In the genomic region with DNA sequence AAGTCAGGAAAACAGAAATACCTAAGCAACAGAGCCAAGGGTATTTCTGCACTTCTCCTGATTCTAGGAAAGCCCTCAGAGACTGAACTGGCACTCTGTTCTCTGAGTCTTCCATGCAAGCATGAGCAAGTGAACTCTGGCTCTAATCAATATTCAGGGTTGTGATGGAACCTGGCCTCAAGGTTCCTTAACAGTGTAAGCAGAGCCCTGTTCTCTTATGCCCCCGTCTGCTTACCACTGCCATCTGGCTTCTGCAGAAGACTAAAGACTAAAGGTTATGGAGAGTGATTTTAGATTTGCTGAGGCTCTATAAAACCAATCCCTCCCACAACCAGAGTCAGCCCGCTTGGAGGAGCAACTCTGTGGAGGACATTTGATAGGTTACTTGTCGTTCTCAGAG, we compare ENCODE assay signal across 22 mouse cellular contexts.
DNase-seq lines count a peak whose midpoint lies in the region; ATAC-seq and TF ChIP-seq lines count a peak whose summit lies in the region.
"Had no signal": no experiment of that assay in that cellular context is flagged by ENCODE, and none has a peak within 500 bp of the region (broad histone marks: within the 10 kb centered on the region; RNA-seq: fewer than 3 reads in every experiment).

No protein-coding gene starts in this region.

- no peaks in the 10 kb centered on the region for H3K36me3 ChIP-seq in kidney, postnatal 0 days (ENCODE audit: insufficient read depth, low read length)
- H3K36me3 ChIP-seq: forebrain, embryonic 10.5 days; heart, embryonic 15.5 days; hindbrain, embryonic 15.5 days; midbrain, embryonic 15.5 days; stomach, embryonic 15.5 days had no signal

- peak; percentile 89 for ATAC-seq in kidney, postnatal 0 days (replicated peaks; ENCODE audit: low FRiP score, low read depth)
- ATAC-seq: CD4-positive, CD25-positive, alpha-beta regulatory T cell, adult 4 months; midbrain, embryonic 15.5 days; Patski had no signal

- peak; percentile 40; the same call in 1 of the 2 replicates for TF ChIP-seq CTCF in kidney, postnatal 0 days (IDR thresholded peaks at IDR 0.05; ENCODE audit: low read depth)

- peak; percentile 16 for DNase-seq in adrenal gland, postnatal 14 days
- DNase-seq in adrenal gland, adult 18-20 months (ENCODE audit: low spot score in 2 of 2) = no peak
- peak; percentile 22 for DNase-seq in kidney, adult 18-20 months
- peak; percentile 56 for DNase-seq in kidney, postnatal 0 days (ENCODE audit: low spot score)
- peak; percentile 14 for DNase-seq in yolk sac, embryonic 10.5 days (ENCODE audit: low spot score)
- no peak for DNase-seq in urinary bladder, postnatal 14 days (ENCODE audit: low spot score)
- DNase-seq in ovary, postnatal 10 days (ENCODE audit: low spot score) = no peak
- DNase-seq: adrenal gland, postnatal 36 days; cerebellum, adult 18-20 months; heart, adult 11 months; heart, postnatal 4 days; lung, postnatal 10 days; right cerebral cortex, postnatal 14 days; thymus, adult 18-20 months had no signal

- 0 out of 2 replicates have a peak overlapping the region, but pooled peaks have one; percentile 5 for H3K27ac ChIP-seq in kidney, postnatal 0 days
- H3K27ac ChIP-seq: forebrain, embryonic 10.5 days; heart, embryonic 15.5 days; hindbrain, embryonic 15.5 days; midbrain, embryonic 15.5 days; stomach, embryonic 15.5 days had no signal

- H3K27me3 ChIP-seq in kidney, postnatal 0 days (ENCODE audit: insufficient read depth, low read length) = no peaks in the 10 kb centered on the region
- H3K27me3 ChIP-seq: heart, embryonic 15.5 days; hindbrain, embryonic 15.5 days; midbrain, embryonic 15.5 days; Patski; stomach, embryonic 15.5 days had no signal

- 37% methylated on average over 3 of the region's 3 CpGs for WGBS in kidney, postnatal 0 days

- no peaks in the 10 kb centered on the region for H3K9me3 ChIP-seq in kidney, postnatal 0 days (replicated peaks; ENCODE audit: low read length)
- H3K9me3 ChIP-seq: forebrain, embryonic 10.5 days; heart, embryonic 15.5 days; hindbrain, embryonic 15.5 days; midbrain, embryonic 15.5 days; stomach, embryonic 15.5 days had no signal

- no peak overlapping the region for H3K4me3 ChIP-seq in kidney, postnatal 0 days (replicated peaks; ENCODE audit: low read depth, low read length)
- H3K4me3 ChIP-seq: forebrain, embryonic 10.5 days; heart, embryonic 15.5 days; hindbrain, embryonic 15.5 days; midbrain, embryonic 15.5 days; myocyte; stomach, embryonic 15.5 days had no signal

- no peaks in the 10 kb centered on the region for H3K4me1 ChIP-seq in kidney, postnatal 0 days (replicated peaks; ENCODE audit: insufficient read depth, low read length)
- H3K4me1 ChIP-seq: forebrain, embryonic 10.5 days; heart, embryonic 15.5 days; hindbrain, embryonic 15.5 days; midbrain, embryonic 15.5 days; stomach, embryonic 15.5 days had no signal

- H3K9ac ChIP-seq in kidney, postnatal 0 days (ENCODE audit: low read depth, low read length) = no peak overlapping the region
- H3K9ac ChIP-seq: heart, embryonic 15.5 days; hindbrain, embryonic 15.5 days; midbrain, embryonic 15.5 days; stomach, embryonic 15.5 days had no signal

- H3K4me2 ChIP-seq in kidney, postnatal 0 days (ENCODE audit: low read length) = no peak overlapping the region
- H3K4me2 ChIP-seq: heart, embryonic 15.5 days; hindbrain, embryonic 15.5 days; midbrain, embryonic 15.5 days; stomach, embryonic 15.5 days had no signal

Comparison
In these comparisons a context has a peak if more than half of its experiments do, and no peak if none do; other contexts are left out.
1. DNase-seq: peak in adrenal gland, postnatal 14 days (single experiment), kidney, adult 18-20 months (single experiment), kidney, postnatal 0 days (single experiment) and yolk sac, embryonic 10.5 days (single experiment); none in adrenal gland, adult 18-20 months (0 of 2), urinary bladder, postnatal 14 days (single experiment) and ovary, postnatal 10 days (single experiment).